Mouse (Mus musculus) kidney, adult 18-20 months (tissue): ENCODE data around the gene Syt1.

Source experiments
- DNase-seq: peaks from one replicate; pipeline ENCODE4 v3.0.0; 2021

Gene Syt1

DNA sequence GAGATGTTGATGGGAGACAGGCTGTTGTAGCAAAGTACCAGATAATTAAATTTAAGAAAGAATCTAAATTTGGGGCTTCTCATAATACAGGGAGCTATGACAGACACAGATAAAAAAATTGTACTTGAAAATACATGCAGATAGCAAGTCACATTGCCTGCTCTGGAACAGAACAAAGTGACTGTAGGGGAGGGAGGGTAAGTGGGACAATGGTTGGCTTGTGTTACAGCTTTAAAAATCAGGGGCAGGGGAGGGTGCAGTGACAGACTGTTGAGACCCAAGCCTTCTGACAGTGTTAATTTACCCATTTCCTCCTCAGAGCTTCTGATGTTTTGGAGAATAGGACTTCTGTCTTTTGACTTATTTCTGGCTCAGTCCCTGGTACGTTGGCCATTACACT is 126.3 kb downstream of the Syt1 start:
- DNase-seq = no peak

GRCm38 (mm10) chr10:108880372-108880771 is 130.4 kb downstream of the Syt1 start:
- no peak for DNase-seq

DNA sequence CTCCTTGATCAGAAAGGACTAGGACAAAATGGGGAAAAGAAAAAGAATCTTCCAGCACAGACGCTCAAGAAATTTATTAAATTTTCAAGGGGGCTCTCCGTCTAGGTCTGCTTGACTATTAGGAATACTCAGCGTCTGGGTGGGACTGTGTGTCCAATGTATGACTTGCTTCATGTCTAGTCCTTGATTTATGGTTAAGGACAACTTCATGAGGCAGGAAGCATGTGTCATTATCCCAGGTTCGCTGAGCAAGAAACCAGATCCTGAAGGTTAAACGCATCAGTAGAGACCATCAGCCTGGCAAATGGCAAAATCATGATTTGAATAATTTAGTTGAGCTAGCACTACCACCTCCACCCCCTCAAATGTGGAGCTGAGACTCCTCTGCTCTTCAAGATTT is 135.1 kb downstream of the Syt1 start:
- DNase-seq = no peak

GRCm38 (mm10) chr10:108874687-108875086 is 136.1 kb downstream of the Syt1 start:
- DNase-seq = no peak

GRCm38 (mm10) chr10:108872359-108872758 is 138.4 kb downstream of the Syt1 start:
- DNase-seq = no peak

DNA sequence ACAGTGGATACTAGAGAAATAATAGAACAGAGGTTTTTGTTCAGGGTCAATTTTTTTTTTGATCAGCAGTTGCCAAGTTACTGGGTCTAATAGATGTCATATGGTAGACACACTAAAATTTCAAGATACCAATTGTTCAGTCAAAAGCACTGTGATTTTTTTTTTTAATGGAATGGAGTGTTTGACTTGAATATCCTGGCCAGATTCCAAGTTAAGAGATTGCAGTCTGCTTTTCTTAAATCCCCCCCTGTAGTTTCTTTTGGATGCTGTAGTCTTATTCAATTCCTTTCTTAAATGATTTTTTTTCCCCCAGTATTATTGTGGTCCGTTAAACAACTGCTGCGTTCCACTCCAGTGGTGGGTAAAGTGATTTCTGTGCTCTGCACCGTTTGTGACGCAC is 140.2 kb downstream of the Syt1 start:
- DNase-seq = no peak

GRCm38 (mm10) chr10:108868136-108868535 is 142.6 kb downstream of the Syt1 start:
- DNase-seq = no peak

DNA sequence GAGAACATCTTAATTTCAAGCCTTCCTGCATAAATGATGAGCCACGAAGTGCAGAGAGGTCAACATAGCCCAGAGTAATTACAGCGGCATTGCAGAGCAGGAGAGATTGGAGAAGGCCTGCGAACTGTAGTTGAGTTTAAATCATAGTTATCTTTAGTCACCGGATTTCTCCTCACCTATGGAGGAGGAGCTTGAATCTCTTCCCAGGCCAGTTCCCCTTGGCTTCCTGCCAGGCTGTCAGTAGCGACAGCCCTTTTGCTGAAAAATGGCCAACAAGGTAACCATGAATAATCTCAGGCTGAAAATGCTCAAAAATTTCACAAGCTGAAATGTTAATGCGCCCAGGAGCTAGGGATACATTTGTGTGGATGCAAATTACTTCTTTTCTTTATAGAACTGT is 143.6 kb downstream of the Syt1 start:
- DNase-seq = no peak

DNA sequence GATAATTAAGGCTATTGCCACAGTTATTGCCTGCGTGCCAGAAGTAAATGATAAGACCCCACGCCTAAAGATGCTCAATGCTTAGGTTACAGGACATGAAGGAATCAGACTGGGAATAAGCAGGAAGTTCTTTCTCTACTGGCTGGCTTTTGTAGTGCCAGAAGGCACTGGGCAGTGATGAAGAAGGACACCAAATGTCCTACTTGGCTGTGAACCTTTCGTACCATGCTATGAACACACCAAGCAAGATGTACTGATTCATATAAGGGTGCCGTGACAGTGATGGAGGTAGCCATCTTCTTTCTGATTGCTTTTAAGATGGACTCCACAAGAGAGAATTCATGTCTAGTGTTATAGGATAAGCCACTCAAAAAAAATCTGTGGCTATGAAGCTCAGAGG is 145.2 kb downstream of the Syt1 start:
- no peak for DNase-seq

DNA sequence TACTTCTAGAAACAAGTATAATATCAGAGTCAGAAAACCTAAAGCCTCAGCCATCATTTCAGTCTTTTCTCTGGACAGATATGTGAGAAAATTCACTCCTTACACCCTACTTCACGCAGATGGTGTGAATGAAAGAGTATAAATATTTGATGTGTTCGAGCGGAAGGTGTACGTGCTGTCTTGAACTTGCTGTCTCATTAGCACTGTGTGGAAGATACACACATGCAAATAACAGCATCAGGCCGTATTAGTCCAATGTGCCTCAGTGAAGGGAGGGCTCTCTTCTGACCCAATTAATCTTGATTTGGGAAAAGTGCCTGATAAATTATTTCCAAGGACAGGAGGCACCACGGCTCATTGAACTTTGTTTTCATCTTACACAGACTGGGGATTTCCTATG is 154.8 kb downstream of the Syt1 start:
- no peak for DNase-seq

- DNase-seq = no peak
Observed at GRCm38 (mm10) chr10:108852757-108853156, 158.0 kb downstream of the Syt1 start.

- no peak for DNase-seq
Observed at GRCm38 (mm10) chr10:108837434-108837833, 173.3 kb downstream of the Syt1 start.

DNA sequence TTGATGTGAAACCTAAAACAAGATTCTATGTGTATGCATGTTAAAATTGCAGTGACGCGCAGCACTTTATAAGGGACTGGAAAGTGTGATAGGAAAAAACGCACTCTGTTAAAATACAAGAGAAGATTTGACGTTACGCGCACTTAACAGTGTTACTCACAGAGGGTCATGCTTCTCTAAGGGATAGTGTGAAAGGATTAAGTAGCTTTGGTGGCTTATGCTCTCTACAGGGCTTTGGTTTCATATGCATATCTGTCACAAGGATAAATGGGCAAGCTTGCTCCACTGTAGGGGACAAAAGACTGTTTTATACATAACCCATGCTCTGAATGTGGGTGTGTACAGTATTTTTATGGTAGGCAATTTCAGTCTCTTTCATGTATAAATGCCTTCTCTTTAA is 178.5 kb downstream of the Syt1 start:
- DNase-seq = no peak

DNA sequence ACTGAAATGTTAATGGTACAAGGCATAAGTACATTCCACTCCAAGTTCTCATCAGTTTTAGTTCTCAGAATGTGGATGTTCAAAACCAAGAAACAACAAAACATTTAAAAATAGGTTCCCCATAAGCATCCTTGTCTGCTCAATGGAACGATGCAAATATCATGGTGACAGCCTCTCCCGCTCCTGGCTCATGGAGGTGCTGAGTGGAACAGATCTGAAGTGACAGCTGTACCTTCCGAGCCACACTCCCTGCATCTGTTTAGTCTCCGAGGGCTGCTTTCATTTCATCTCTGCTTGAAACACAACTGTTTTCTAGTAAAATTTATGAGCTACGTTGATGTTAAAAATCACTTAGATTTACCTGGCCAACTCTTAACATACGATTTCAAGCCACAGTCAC is 179.0 kb downstream of the Syt1 start:
- DNase-seq = no peak

GRCm38 (mm10) chr10:108822273-108822672 is 188.5 kb downstream of the Syt1 start:
- no peak for DNase-seq

- DNase-seq = no peak
Observed at GRCm38 (mm10) chr10:108815339-108815738, 195.4 kb downstream of the Syt1 start.

DNA sequence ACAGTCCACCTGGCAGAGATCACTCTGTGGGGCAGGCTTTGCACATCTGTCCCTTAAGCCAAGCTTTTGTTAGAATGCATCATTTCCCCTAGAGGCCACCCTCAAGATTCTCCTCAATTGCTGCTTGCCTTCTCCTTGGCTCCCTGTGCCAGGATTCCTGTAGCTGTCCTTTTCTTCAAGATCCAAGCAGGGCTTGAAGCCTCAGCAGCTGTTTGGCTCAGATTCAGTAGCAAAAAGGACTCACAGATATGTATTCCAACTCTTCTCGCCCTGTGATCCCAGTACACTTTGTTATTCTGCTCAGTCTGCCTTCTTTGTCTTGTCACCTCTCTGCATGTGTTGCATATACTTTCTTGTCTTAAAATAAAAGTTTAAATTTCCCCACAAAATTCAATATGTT is 206.4 kb downstream of the Syt1 start:
- DNase-seq = no peak

GRCm38 (mm10) chr10:108800776-108801175 is 210.0 kb downstream of the Syt1 start:
- no peak for DNase-seq

DNA sequence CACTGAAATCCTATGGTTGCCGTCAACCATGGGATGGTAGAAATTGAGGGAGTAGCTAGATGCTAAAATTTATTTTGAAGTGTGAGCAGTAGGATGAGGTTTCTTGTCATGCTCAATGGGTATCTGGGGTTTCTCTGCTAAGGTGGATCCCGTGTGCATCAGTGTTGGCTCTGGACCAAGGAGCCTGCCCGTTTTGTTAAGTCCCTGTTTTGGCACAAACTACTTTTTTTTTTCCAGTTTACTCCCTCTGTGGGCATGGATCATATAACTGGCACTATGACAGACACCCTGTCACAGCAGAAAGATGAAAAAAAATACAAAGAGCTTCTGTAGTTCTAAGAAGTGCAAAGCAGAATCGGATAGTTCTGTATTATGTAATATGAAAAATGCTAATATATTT is 212.0 kb downstream of the Syt1 start:
- no peak for DNase-seq

DNA sequence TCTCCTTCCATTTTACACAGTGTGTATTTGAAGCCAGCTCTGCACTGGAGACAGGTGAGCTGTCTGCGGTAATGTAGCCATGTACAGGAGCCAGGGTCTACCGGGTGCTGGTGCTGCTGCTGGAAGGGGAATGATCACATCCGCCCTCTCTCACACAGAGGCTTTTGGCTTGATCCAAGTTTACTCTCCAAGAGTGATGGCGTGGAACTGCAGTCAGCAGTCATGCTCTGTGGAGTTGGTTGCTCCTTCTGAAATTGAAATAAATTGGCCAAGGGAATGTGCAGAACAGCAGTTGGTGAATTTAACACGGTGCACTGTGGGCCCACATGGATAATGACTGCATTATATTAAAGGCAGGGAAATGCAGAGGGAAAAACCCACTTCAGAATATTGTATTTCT is 228.0 kb downstream of the Syt1 start:
- DNase-seq = no peak

DNA sequence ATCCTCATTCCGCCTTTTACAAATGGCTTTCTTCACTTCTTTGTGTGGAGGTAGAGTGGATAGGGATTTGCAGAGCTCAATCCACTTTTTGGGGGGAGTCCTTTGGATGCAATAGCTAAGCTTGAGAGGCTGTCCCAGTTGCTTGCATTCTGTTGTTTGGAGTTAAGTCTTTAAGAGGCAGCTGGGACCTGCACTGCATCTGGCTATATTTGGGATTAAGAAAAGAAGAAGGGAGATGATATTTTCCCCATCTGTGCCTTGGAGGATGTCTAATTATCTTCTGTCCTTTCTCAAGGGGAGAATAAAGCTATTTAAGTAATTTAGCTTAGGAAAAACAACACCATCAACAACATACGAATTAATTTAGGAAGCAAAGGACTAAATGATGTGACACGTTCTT is 230.2 kb downstream of the Syt1 start:
- DNase-seq = no peak

- DNase-seq = no peak
Observed at GRCm38 (mm10) chr10:108776735-108777134, 234.0 kb downstream of the Syt1 start.

GRCm38 (mm10) chr10:108771081-108771480 is 239.7 kb downstream of the Syt1 start:
- DNase-seq = no peak

DNA sequence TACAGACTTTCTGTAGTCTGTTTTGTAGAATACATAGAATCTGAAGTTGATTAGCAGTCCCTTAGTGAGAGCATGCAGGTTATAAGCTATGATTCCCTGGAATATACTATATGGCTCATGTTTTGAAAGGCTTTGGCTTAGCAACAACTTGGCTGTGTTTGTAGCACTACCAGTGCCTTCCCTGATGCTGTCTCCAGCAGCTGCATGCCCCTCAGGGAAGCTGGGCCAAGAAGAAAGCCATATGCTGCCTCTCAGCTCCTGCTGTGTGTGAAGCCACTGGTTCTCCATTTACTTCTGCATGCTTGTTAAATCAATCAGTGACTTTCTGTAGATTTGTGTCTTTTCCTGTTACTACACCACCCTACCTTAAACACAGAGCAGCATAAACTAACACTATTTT is 245.2 kb downstream of the Syt1 start:
- DNase-seq = no peak

- DNase-seq = no peak
Observed at GRCm38 (mm10) chr10:108763722-108764121, 247.1 kb downstream of the Syt1 start.

GRCm38 (mm10) chr10:108753304-108753703 is 257.5 kb downstream of the Syt1 start:
- no peak for DNase-seq
